8 mouse cellular contexts compared by ENCODE assay signal in genomic region chr8:84832759-84833742, GRCm38 (mm10). TPM values are rescaled to one million over a fixed set of nuclear protein-coding genes. Genes with fewer than 3 reads are reported as not detected.
DNase-seq lines count a peak whose midpoint lies in the region; ATAC-seq and TF ChIP-seq lines count a peak whose summit lies in the region.

No protein-coding gene starts in this region.

- no peak for DNase-seq in kidney, adult 11 months
- DNase-seq in layer of hippocampus, adult 9-11 months: no peak
- no peak for DNase-seq in right cerebral cortex, postnatal 36 days (ENCODE audit: low spot score in 2 of 2)
- no peak for DNase-seq in thymus, postnatal 0 days (ENCODE audit: low spot score)

- H3K36me3 ChIP-seq in kidney, embryonic 14.5 days (ENCODE audit: control insufficient read depth, insufficient read depth, low read length): peaks cover 47% of the 10 kb centered on the region
- H3K36me3 ChIP-seq in hindbrain, embryonic 16.5 days (ENCODE audit: control insufficient read depth, insufficient read depth, low read length): peaks cover 29% of the 10 kb centered on the region
- H3K36me3 ChIP-seq in midbrain, embryonic 16.5 days (ENCODE audit: control insufficient read depth, insufficient read depth, low read length): peaks cover 26% of the 10 kb centered on the region

- peak overlapping the region; percentile 90 for H3K27ac ChIP-seq in kidney, embryonic 14.5 days (ENCODE audit: low read depth, low read length)
- peak overlapping the region; percentile 52; the same call in 1 of the 2 replicates for H3K27ac ChIP-seq in bone marrow macrophage, adult 2 months (ENCODE audit: insufficient read depth, low read depth, low read length)
- H3K27ac ChIP-seq in hindbrain, embryonic 16.5 days (ENCODE audit: low read depth, low read length): peak overlapping the region; percentile 94
- H3K27ac ChIP-seq in midbrain, embryonic 16.5 days (ENCODE audit: low read length): peak overlapping the region; percentile 97

- no peak for TF ChIP-seq POLR2A in bone marrow macrophage, adult 2 months (IDR thresholded peaks at IDR 0.05; ENCODE audit: borderline replicate concordance, low read depth, low read length)

- no peaks in the 10 kb centered on the region for H3K9me3 ChIP-seq in kidney, embryonic 14.5 days (ENCODE audit: control insufficient read depth, low read length)
- no peaks in the 10 kb centered on the region for H3K9me3 ChIP-seq in hindbrain, embryonic 16.5 days (ENCODE audit: control insufficient read depth, low read length)
- H3K9me3 ChIP-seq in midbrain, embryonic 16.5 days (replicated peaks; ENCODE audit: control insufficient read depth, low read length, poor library complexity, severe bottlenecking): no peaks in the 10 kb centered on the region

- H3K4me3 ChIP-seq in kidney, embryonic 14.5 days (ENCODE audit: low read length): peak overlapping the region; percentile 80
- peak overlapping the region; percentile 95 for H3K4me3 ChIP-seq in bone marrow macrophage, adult 2 months (ENCODE audit: insufficient read depth, low read length)
- H3K4me3 ChIP-seq in hindbrain, embryonic 16.5 days (ENCODE audit: low read length): peak overlapping the region; percentile 82
- H3K4me3 ChIP-seq in midbrain, embryonic 16.5 days (ENCODE audit: low read depth, low read length): peak overlapping the region; percentile 58

- 60% methylated on average over 10 of the region's 10 CpGs for WGBS in kidney, embryonic 14.5 days
- 72% methylated on average over 10 of the region's 10 CpGs for WGBS in hindbrain, embryonic 16.5 days
- WGBS in midbrain, embryonic 16.5 days: 72% methylated on average over 10 of the region's 10 CpGs

- H3K4me1 ChIP-seq in kidney, embryonic 14.5 days (ENCODE audit: control insufficient read depth, insufficient read depth, low read length): peaks cover 22% of the 10 kb centered on the region
- peaks cover 4% of the 10 kb centered on the region for H3K4me1 ChIP-seq in bone marrow macrophage, adult 2 months (ENCODE audit: control insufficient read depth, insufficient read depth, low read length)
- peaks cover 28% of the 10 kb centered on the region for H3K4me1 ChIP-seq in hindbrain, embryonic 16.5 days (ENCODE audit: control insufficient read depth, insufficient read depth, low read depth, low read length)
- H3K4me1 ChIP-seq in midbrain, embryonic 16.5 days (ENCODE audit: control insufficient read depth, insufficient read depth, low read length): peaks cover 9% of the 10 kb centered on the region

- no peak for ATAC-seq in kidney, embryonic 14.5 days (ENCODE audit: low FRiP score, low TSS enrichment)
- ATAC-seq in hindbrain, embryonic 16.5 days: no peak
- no peak for ATAC-seq in midbrain, embryonic 16.5 days

- TF ChIP-seq CTCF in bone marrow macrophage, adult 2 months (IDR thresholded peaks at IDR 0.05; ENCODE audit: low read depth, low read length): no peak

- H3K27me3 ChIP-seq in kidney, embryonic 14.5 days (ENCODE audit: control insufficient read depth, insufficient read depth, low read length): no peaks in the 10 kb centered on the region
- no peaks in the 10 kb centered on the region for H3K27me3 ChIP-seq in hindbrain, embryonic 16.5 days (replicated peaks; ENCODE audit: control insufficient read depth, insufficient read depth, low read length)
- H3K27me3 ChIP-seq in midbrain, embryonic 16.5 days (ENCODE audit: control insufficient read depth, insufficient read depth, low read depth, low read length): no peaks in the 10 kb centered on the region

- H3K9ac ChIP-seq in kidney, embryonic 14.5 days (ENCODE audit: low read depth, low read length): peak overlapping the region; percentile 96
- peak overlapping the region; percentile 97 for H3K9ac ChIP-seq in hindbrain, embryonic 16.5 days (ENCODE audit: low read depth, low read length)
- H3K9ac ChIP-seq in midbrain, embryonic 16.5 days (ENCODE audit: low read depth, low read length): peak overlapping the region; percentile 96

- peak overlapping the region; percentile 51 for H3K4me2 ChIP-seq in kidney, embryonic 14.5 days (replicated peaks; ENCODE audit: low read depth, low read length)
- peak overlapping the region; percentile 64 for H3K4me2 ChIP-seq in hindbrain, embryonic 16.5 days (ENCODE audit: low read length)
- H3K4me2 ChIP-seq in midbrain, embryonic 16.5 days (ENCODE audit: low read length): peak overlapping the region; percentile 75

RNA-seq across cellular contexts. Expression of gene Gadd45gip1, which starts 1.7 kb away (rescaled TPM):
- 49.2 and 54.2 TPM in 2 replicates for polyA plus RNA-seq in kidney, embryonic 14.5 days (2014; fragmentation: Nextera tagmentation; extraction: Ambion mirVana)
- 12.7 and 13.9 TPM in 2 replicates for polyA plus RNA-seq in bone marrow macrophage, adult 2 months (2012; ENCODE audit: insufficient read depth, insufficient read length, missing spikeins)
- polyA plus RNA-seq in hindbrain, embryonic 16.5 days (2015; fragmentation: Nextera tagmentation; extraction: Ambion mirVana): 40.6 and 40.7 TPM in 2 replicates
- polyA plus RNA-seq in midbrain, embryonic 16.5 days (2015; fragmentation: Nextera tagmentation; extraction: Ambion mirVana): 35.0 and 37.4 TPM in 2 replicates
- polyA plus RNA-seq in thymus, postnatal 0 days (2015; fragmentation: Nextera tagmentation; extraction: Ambion mirVana): 56.4 and 57.4 TPM in 2 replicates

RNA-seq across cellular contexts. Expression of gene Rad23a, which starts 7.4 kb away (rescaled TPM):
- 124 and 125 TPM in 2 replicates for polyA plus RNA-seq in kidney, embryonic 14.5 days (2014; fragmentation: Nextera tagmentation; extraction: Ambion mirVana)
- 49.1 and 54.0 TPM in 2 replicates for polyA plus RNA-seq in bone marrow macrophage, adult 2 months (2012; ENCODE audit: insufficient read depth, insufficient read length, missing spikeins)
- polyA plus RNA-seq in hindbrain, embryonic 16.5 days (2015; fragmentation: Nextera tagmentation; extraction: Ambion mirVana): 78.2 and 95.4 TPM in 2 replicates
- 80.7 and 85.6 TPM in 2 replicates for polyA plus RNA-seq in midbrain, embryonic 16.5 days (2015; fragmentation: Nextera tagmentation; extraction: Ambion mirVana)
- 120 and 141 TPM in 2 replicates for polyA plus RNA-seq in thymus, postnatal 0 days (2015; fragmentation: Nextera tagmentation; extraction: Ambion mirVana)

RNA-seq across cellular contexts. Expression of gene Dand5, which starts 10.4 kb away (rescaled TPM):
- polyA plus RNA-seq in kidney, embryonic 14.5 days (2014; fragmentation: Nextera tagmentation; extraction: Ambion mirVana): 5.9 and 6.0 TPM in 2 replicates
- polyA plus RNA-seq in bone marrow macrophage, adult 2 months (2012; ENCODE audit: insufficient read depth, insufficient read length, missing spikeins): 3.3 and 5.4 TPM in 2 replicates
- 15.4 and 17.1 TPM in 2 replicates for polyA plus RNA-seq in hindbrain, embryonic 16.5 days (2015; fragmentation: Nextera tagmentation; extraction: Ambion mirVana)
- 11.7 and 12.4 TPM in 2 replicates for polyA plus RNA-seq in midbrain, embryonic 16.5 days (2015; fragmentation: Nextera tagmentation; extraction: Ambion mirVana)
- polyA plus RNA-seq in thymus, postnatal 0 days (2015; fragmentation: Nextera tagmentation; extraction: Ambion mirVana): 4.0 and 4.4 TPM in 2 replicates

RNA-seq across cellular contexts. Expression of gene Calr, which starts 13.7 kb away (rescaled TPM):
- polyA plus RNA-seq in kidney, embryonic 14.5 days (2014; fragmentation: Nextera tagmentation; extraction: Ambion mirVana): 758 and 944 TPM in 2 replicates
- 674 and 696 TPM in 2 replicates for polyA plus RNA-seq in bone marrow macrophage, adult 2 months (2012; ENCODE audit: insufficient read depth, insufficient read length, missing spikeins)
- polyA plus RNA-seq in hindbrain, embryonic 16.5 days (2015; fragmentation: Nextera tagmentation; extraction: Ambion mirVana): 743 and 792 TPM in 2 replicates
- polyA plus RNA-seq in midbrain, embryonic 16.5 days (2015; fragmentation: Nextera tagmentation; extraction: Ambion mirVana): 662 and 691 TPM in 2 replicates
- 383 and 479 TPM in 2 replicates for polyA plus RNA-seq in thymus, postnatal 0 days (2015; fragmentation: Nextera tagmentation; extraction: Ambion mirVana)

RNA-seq across cellular contexts. Expression of gene Farsa, which starts 23.7 kb away (rescaled TPM):
- polyA plus RNA-seq in kidney, embryonic 14.5 days (2014; fragmentation: Nextera tagmentation; extraction: Ambion mirVana): 90.4 and 105 TPM in 2 replicates
- polyA plus RNA-seq in bone marrow macrophage, adult 2 months (2012; ENCODE audit: insufficient read depth, insufficient read length, missing spikeins): 23.1 and 30.5 TPM in 2 replicates
- polyA plus RNA-seq in hindbrain, embryonic 16.5 days (2015; fragmentation: Nextera tagmentation; extraction: Ambion mirVana): 112 and 114 TPM in 2 replicates
- polyA plus RNA-seq in midbrain, embryonic 16.5 days (2015; fragmentation: Nextera tagmentation; extraction: Ambion mirVana): 108 and 113 TPM in 2 replicates
- polyA plus RNA-seq in thymus, postnatal 0 days (2015; fragmentation: Nextera tagmentation; extraction: Ambion mirVana): 92.4 and 93.1 TPM in 2 replicates
